Mouse (Mus musculus): ENCODE data around the gene Xpo1. TPM values are rescaled to one million over a fixed set of nuclear protein-coding genes. Genes with fewer than 3 reads are reported as not detected.
"Not testable (repeated sequence)": the region's sequence is repeated elsewhere in the genome, so short reads cannot be mapped to it uniquely, and the experiment has no call there.

Xpo1 gene
- total RNA-seq, 2 experiments from 2014 or later = 22.3 to 28.4 TPM

DNA sequence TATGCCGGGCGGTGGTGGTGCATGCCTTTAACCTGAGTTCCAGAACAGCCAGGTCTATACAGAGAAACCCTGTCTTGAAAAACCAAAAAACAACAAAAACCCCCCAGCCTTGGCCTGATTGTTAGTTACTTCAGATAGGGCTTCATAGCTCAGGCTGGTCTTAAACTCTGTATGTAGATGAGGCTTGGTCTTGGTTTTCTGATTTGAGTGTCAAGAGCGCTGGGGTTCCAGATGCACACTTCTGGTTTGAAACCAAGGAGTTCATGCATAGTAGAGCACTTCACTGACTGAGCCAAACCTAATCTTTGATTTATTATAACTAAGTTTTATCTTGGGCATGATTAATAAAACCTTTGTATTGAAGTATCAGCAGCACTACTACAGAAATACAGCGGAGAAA is 3.2 kb downstream of the Xpo1 start:
- intact Hi-C loops (cut with DNase I) = loop anchor here (5.0 kb wide), 3 partner anchors 107 to 252 kb away; partner anchors contain the start of gene Fam161a

GRCm38 (mm10) chr11:23259481-23259880 is 3.6 kb downstream of the Xpo1 start:
- intact Hi-C loops (cut with DNase I) = loop anchor here (5.0 kb wide), 3 partner anchors 107 to 252 kb away; partner anchors contain the start of gene Fam161a
- H3K27ac ChIP-seq = no peak overlapping the region
- no peak for TF ChIP-seq CTCF (IDR thresholded peaks at IDR 0.05)
- H3K4me3 ChIP-seq = no peak overlapping the region
- DNase-seq = no peak

More for the DNA sequence above, 3.2 kb downstream of the Xpo1 start:
- DNase-seq = no peak
- no peak for TF ChIP-seq CTCF (IDR thresholded peaks at IDR 0.05)
- no peak overlapping the region for H3K27ac ChIP-seq
- H3K4me3 ChIP-seq = no peak overlapping the region

DNA sequence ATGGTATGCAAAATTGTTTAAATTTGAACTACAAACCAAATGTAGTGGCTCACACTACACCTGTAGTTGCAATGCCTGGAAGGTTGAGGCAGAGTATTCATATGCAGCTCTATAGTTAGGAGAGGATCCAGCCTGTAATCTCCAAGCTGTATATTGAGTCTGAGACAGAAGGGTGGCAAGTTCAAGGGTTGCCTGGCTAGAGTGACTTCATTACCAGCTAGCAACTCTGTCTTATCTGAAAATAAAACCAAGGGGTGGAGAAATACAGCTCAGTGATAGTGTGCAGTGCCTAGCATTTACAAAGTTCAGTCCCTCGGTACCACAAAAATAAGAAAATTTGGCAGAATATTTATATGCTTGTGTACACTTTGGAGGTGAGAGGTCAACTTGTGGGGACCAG is 4.3 kb downstream of the Xpo1 start:
- no peak for DNase-seq
- no peak overlapping the region for H3K4me3 ChIP-seq
- no peak for TF ChIP-seq CTCF (IDR thresholded peaks at IDR 0.05)
- H3K27ac ChIP-seq = no peak overlapping the region
- intact Hi-C loops (cut with DNase I) = no loop called here

- Histone ChIP-seq H3K27ac (no peak overlapping the region), H3K4me3 (no peak overlapping the region)
- peak; percentile 29; the same call in 1 of the 2 replicates for TF ChIP-seq CTCF (IDR thresholded peaks at IDR 0.05)
- no peak for DNase-seq
- intact Hi-C loops (cut with DNase I) = no loop called here
Measured at GRCm38 (mm10) chr11:23261490-23261889, 5.6 kb downstream of the Xpo1 start.

DNA sequence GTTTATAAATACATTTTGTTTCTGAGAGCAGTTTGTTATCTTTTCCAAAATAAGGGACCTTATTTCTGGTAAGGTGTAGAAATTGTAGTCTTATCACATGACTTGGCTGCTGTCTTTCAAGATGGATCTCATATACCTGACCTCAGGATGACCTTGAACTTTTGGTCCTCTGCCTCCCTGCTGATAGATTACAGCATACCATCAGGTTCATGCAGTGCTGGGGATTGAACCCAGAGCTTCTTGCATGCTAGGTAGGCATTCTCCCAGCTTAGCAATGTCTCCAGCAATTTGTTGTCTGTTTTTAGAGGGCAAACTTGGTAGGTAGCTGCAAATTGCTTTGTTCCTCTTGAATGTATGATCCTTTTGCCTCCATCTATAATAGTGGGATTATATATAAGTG is 9.1 kb downstream of the Xpo1 start:
- H3K27ac ChIP-seq = no peak overlapping the region
- no peak overlapping the region for H3K4me3 ChIP-seq
- intact Hi-C loops (cut with DNase I) = no loop called here
- no peak for TF ChIP-seq CTCF (IDR thresholded peaks at IDR 0.05)
- DNase-seq = no peak

DNA sequence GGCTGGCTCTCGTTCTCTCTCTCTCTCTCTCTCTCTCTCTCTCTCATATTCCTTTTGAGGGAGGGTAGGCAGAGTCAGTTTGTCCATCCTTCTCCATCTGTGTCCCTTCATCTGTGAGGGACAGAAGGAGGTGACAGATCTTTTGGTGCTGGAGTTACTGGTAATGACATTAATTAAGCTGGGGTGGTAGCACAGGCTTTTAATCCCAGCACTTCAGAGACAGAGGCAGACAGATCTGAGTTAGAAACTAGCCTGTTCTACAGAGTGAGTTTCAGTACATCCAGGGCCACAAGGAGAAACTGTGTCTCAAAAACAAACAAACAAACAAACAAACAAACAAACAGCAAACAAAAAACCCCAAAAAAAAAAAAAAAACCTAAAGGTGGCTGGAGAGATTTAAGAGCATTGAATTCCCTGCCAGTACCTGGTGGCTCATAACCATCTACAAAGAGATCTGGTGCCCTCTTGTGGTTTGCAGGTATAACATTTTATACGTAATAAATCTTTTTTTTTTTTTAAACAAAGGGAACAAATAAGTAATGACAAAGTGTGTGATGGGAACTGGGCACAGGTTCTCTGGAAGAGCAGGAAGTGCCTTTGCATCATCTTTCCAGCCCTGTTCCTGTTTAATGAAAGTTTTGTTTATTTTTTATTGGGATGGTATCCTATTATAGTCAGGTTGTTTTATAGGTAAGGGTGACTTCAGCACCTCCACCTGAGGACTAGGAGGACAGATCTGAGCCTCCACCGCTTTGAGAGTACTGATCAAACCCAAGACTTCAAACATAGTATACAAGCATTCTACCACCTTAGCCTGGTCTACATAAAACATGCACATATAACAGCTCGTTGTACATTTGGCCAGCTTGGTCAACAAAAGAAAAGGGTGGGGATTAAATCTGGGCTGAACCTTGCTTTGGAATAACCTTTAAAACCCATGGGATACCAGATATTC is 16.2 kb downstream of the Xpo1 start:
- intact Hi-C loops (cut with DNase I) = loop anchor here (1.0 to 5.0 kb wide), 4 partner anchors 121 to 641 kb away; partner anchors contain the start of gene Fam161a
- no peak overlapping the region for H3K27ac ChIP-seq
- no peak for DNase-seq

GRCm38 (mm10) chr11:23275780-23276179 is 19.9 kb downstream of the Xpo1 start:
- TF ChIP-seq CTCF (IDR thresholded peaks at IDR 0.05) = no peak
- H3K27ac ChIP-seq = no peak overlapping the region
- no peak overlapping the region for H3K4me3 ChIP-seq
- intact Hi-C loops (cut with DNase I) = no loop called here
- no peak for DNase-seq

More for the DNA sequence above, 16.2 kb downstream of the Xpo1 start:
- no peak overlapping the region for H3K4me3 ChIP-seq
- TF ChIP-seq CTCF (IDR thresholded peaks at IDR 0.05) = peak; percentile 74

DNA sequence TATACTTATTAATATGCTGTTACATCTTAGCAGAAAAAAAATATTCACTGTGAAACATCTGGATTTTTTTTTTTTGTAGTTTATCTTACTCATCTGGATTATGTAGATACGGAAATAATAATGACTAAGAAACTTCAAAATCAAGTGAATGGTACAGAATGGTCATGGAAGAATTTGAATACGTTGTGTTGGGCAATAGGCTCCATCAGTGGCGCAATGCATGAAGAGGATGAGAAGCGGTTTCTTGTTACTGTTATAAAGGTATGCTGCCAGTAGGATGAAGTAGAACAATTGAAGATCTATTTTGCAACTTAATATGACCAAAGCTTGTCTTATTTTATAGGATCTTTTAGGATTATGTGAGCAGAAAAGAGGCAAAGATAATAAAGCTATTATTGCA is 28.6 kb downstream of the Xpo1 start:
- TF ChIP-seq CTCF (IDR thresholded peaks at IDR 0.05) = no peak
- no peak overlapping the region for H3K27ac ChIP-seq
- H3K4me3 ChIP-seq = no peak overlapping the region
- no peak for DNase-seq
- intact Hi-C loops (cut with DNase I) = loop anchor here (10.0 kb wide), 1 partner anchor 70 kb away; no protein-coding TSS in a partner anchor

DNA sequence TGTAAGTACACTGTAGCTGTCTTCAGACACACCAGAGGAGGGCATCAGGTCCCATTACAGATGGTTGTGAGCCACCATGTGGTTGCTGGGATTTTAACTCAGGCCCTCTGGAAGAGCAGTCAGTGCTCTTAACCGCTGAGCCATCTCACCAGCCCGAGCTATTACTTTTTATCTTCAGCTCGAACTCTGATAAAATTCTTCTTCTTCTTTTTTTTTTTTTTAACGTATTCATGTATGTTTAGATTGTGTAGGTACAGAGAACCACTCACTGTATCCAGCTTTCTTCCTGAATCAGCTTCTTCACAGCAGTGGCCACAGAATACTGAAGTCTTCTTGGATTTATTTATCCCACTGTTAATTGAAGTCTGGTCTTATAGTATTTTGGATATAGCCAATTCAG is 33.0 kb downstream of the Xpo1 start:
- intact Hi-C loops (cut with DNase I) = loop anchor here (10.0 kb wide), 1 partner anchor 66 kb away; no protein-coding TSS in a partner anchor
- DNase-seq, H3K4me3 ChIP-seq, H3K27ac ChIP-seq: not testable (repeated sequence)

DNA sequence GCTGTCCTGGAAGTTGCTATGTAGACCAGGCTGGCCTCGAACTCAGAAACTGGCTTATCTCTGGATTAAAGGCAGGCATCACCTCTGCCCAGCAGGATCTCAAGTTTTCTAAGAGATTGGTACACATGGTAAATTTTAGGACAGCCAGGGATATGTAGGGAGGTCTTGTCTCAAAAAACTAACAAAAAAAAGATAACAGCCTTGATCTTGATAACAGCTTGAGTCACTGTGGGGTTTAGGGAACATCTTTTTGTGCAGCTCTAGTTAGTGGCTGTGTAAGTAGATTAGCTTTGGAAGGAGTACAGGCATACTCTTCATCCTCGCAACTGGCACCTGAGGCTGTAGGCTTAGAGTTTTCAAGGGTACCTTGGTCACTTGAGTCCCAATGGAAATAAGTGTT is 41.5 kb downstream of the Xpo1 start:
- no peak for TF ChIP-seq CTCF (IDR thresholded peaks at IDR 0.05)
- DNase-seq = no peak
- intact Hi-C loops (cut with DNase I) = no loop called here
- Histone ChIP-seq H3K4me3 (no peak overlapping the region), H3K27ac (no peak overlapping the region)

DNA sequence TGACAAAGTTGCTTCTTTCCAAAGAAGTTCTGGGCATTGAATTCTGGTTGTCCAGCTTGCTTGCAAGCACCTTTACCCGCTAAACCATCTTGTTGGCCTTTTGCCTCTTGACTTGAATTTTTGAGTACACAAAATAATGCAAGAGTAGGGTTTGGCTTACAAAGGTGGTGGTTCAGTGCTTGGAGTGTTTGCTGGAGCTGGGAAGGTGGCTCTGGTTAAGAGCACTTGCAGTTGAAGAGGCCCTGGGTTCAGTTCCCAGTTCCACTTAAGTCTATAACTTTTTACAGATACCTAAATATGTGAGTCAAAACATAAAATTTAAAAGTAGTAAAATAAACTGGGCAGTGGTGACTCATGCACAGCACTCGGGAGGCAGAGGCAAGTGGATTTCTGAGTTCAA is 42.5 kb downstream of the Xpo1 start:
- H3K4me3 ChIP-seq = no peak overlapping the region
- no peak for TF ChIP-seq CTCF (IDR thresholded peaks at IDR 0.05)
- no peak for DNase-seq
- intact Hi-C loops (cut with DNase I) = no loop called here
- H3K27ac ChIP-seq = no peak overlapping the region

DNA sequence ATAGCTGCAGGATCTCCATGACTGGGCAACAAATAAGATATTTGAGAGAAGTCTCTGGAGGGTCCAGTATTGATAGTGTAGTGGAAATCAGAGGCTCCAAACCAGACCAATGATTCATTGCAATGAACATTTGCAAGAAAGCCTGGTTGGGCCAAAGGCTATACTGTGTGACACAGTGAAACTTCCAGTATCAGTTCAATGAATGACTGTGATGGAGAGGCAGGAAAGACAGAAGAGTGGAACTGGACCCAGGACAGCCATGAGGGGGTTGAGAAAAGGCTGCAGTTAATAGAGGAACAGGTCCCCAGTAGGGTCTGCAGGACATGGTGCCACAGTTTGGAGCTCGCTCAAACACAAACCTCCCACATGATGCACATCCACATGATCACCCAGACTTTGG is 44.1 kb downstream of the Xpo1 start:
- no peak for TF ChIP-seq CTCF (IDR thresholded peaks at IDR 0.05)
- intact Hi-C loops (cut with DNase I) = no loop called here
- no peak for DNase-seq
- Histone ChIP-seq H3K27ac (no peak overlapping the region), H3K4me3 (no peak overlapping the region)

DNA sequence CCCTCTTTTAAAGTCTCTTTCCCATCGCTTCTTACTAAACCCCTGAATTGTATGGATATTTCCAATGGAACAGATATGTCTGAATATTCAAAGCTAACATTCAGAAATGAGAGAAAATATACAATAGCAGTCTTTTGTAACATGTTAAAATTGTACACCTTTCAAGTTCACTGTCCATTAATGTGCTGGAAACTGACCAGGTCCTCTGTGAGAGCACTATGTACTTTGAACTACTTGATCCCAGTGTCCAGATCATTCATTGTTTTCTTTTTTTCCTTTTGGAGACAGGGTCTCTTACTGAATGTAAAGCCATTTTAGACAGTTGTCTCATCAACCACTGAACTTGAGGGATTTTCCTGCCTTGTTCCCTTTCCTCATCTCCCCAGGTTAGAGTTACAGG is 47.3 kb downstream of the Xpo1 start:
- intact Hi-C loops (cut with DNase I) = no loop called here
- DNase-seq = no peak
- H3K4me3 ChIP-seq = no peak overlapping the region
- no peak overlapping the region for H3K27ac ChIP-seq
- no peak for TF ChIP-seq CTCF (IDR thresholded peaks at IDR 0.05)
